ENCODE assay signal across 8 mouse cellular contexts in genomic region chr10:110931913-110932560, GRCm38 (mm10). TPM values are rescaled to one million over a fixed set of nuclear protein-coding genes. Genes with fewer than 3 reads are reported as not detected.
DNase-seq lines count a peak whose midpoint lies in the region; ATAC-seq lines count a peak whose summit lies in the region.

No protein-coding gene starts in this region.

- DNase-seq in CD4-positive helper T cell, adult 2 months (ENCODE audit: low read depth, low spot score) = peak; percentile 84
- DNase-seq in ES-CJ7 (ENCODE audit: low read depth, low spot score) = peak; percentile 93
- peak; percentile 70 for DNase-seq in thymus, postnatal 14 days
- no peak for DNase-seq in adrenal gland, postnatal 14 days

- H3K9ac ChIP-seq in forebrain, embryonic 15.5 days (replicated peaks) = peak overlapping the region; percentile 30
- peak overlapping the region; percentile 9; the same call in 1 of the 2 replicates for H3K9ac ChIP-seq in limb, embryonic 13.5 days
- no peak overlapping the region; the same call in 1 of the 2 replicates for H3K9ac ChIP-seq in midbrain, embryonic 15.5 days

- H3K4me2 ChIP-seq in forebrain, embryonic 15.5 days (replicated peaks) = peak overlapping the region; percentile 38
- peak overlapping the region; percentile 47 for H3K4me2 ChIP-seq in limb, embryonic 13.5 days (replicated peaks)
- peak overlapping the region; percentile 42 for H3K4me2 ChIP-seq in midbrain, embryonic 15.5 days

- no peaks in the 10 kb centered on the region for H3K27me3 ChIP-seq in forebrain, embryonic 15.5 days
- H3K27me3 ChIP-seq in limb, embryonic 13.5 days = no peaks in the 10 kb centered on the region
- no peaks in the 10 kb centered on the region for H3K27me3 ChIP-seq in midbrain, embryonic 15.5 days (replicated peaks)

- peak overlapping the region; percentile 82 for H3K27ac ChIP-seq in forebrain, embryonic 15.5 days (replicated peaks)
- H3K27ac ChIP-seq in limb, embryonic 13.5 days = peak overlapping the region; percentile 73; the same call in 1 of the 2 replicates
- H3K27ac ChIP-seq in midbrain, embryonic 15.5 days = peak overlapping the region; percentile 75

- peak overlapping the region; percentile 22 for H3K4me3 ChIP-seq in forebrain, embryonic 15.5 days
- H3K4me3 ChIP-seq in limb, embryonic 13.5 days = no peak overlapping the region; the same call in 1 of the 2 replicates
- peak overlapping the region; percentile 19; the same call in 1 of the 2 replicates for H3K4me3 ChIP-seq in midbrain, embryonic 15.5 days

- peak; percentile 72 for ATAC-seq in forebrain, embryonic 15.5 days (replicated peaks)
- peak; percentile 55; the same call in 1 of the 2 replicates for ATAC-seq in limb, embryonic 13.5 days (ENCODE audit: low FRiP score, low read depth)
- peak; percentile 84 for ATAC-seq in midbrain, embryonic 15.5 days (replicated peaks)
- ATAC-seq in erythroid progenitor cell, adult 5-6 weeks (replicated peaks; ENCODE audit: low FRiP score, poor library complexity, severe bottlenecking) = no peak

- H3K4me1 ChIP-seq in forebrain, embryonic 15.5 days = peaks cover 54% of the 10 kb centered on the region
- H3K4me1 ChIP-seq in limb, embryonic 13.5 days = peaks cover 54% of the 10 kb centered on the region
- H3K4me1 ChIP-seq in midbrain, embryonic 15.5 days = peaks cover 20% of the 10 kb centered on the region

- no peaks in the 10 kb centered on the region for H3K9me3 ChIP-seq in forebrain, embryonic 15.5 days
- no peaks in the 10 kb centered on the region for H3K9me3 ChIP-seq in limb, embryonic 13.5 days
- no peaks in the 10 kb centered on the region for H3K9me3 ChIP-seq in midbrain, embryonic 15.5 days

- H3K36me3 ChIP-seq in forebrain, embryonic 15.5 days = peaks cover 3% of the 10 kb centered on the region; the same call in 1 of the 2 replicates
- H3K36me3 ChIP-seq in limb, embryonic 13.5 days = peaks cover 17% of the 10 kb centered on the region
- no peaks in the 10 kb centered on the region for H3K36me3 ChIP-seq in midbrain, embryonic 15.5 days (replicated peaks)

- 48% methylated on average over 20 of the region's 20 CpGs for WGBS in forebrain, embryonic 15.5 days
- 59% methylated on average over 20 of the region's 20 CpGs for WGBS in limb, embryonic 13.5 days
- WGBS in midbrain, embryonic 15.5 days = 57% methylated on average over 20 of the region's 20 CpGs

RNA-seq across cellular contexts. Expression of gene Csrp2, which starts 12.4 kb away (rescaled TPM):
- 195 and 203 TPM in 2 replicates for polyA plus RNA-seq in forebrain, embryonic 15.5 days (2015; fragmentation: Nextera tagmentation; extraction: Ambion mirVana)
- 207 and 225 TPM in 2 replicates for polyA plus RNA-seq in limb, embryonic 13.5 days (2015; fragmentation: Nextera tagmentation; extraction: Ambion mirVana)
- polyA plus RNA-seq in midbrain, embryonic 15.5 days (2015; fragmentation: Nextera tagmentation; extraction: Ambion mirVana) = 109 and 111 TPM in 2 replicates
- total RNA-seq in adrenal gland, postnatal 14 days (2021) = 276 and 295 TPM in 2 replicates
- total RNA-seq in erythroid progenitor cell, adult 5-6 weeks (2015; ENCODE audit: low replicate concordance) = 18.7 TPM in 1 of 2 replicates, not detected in the other
- total RNA-seq in erythroid progenitor cell, adult 5-6 weeks (2017; ENCODE audit: low replicate concordance) = 2.1 and 11.6 TPM in 2 replicates
